Mouse (Mus musculus): ENCODE measurements around the gene Rpain. TPM values are rescaled to one million over a fixed set of nuclear protein-coding genes. Genes with fewer than 3 reads are reported as not detected.
A peak's percentile ranks its signal among the peaks of the same experiment; 100 is the strongest.

Rpain gene
- polyA plus RNA-seq, 3 experiments from 2014 or later = 60.7 to 75.8 (median 72.5) TPM

DNA sequence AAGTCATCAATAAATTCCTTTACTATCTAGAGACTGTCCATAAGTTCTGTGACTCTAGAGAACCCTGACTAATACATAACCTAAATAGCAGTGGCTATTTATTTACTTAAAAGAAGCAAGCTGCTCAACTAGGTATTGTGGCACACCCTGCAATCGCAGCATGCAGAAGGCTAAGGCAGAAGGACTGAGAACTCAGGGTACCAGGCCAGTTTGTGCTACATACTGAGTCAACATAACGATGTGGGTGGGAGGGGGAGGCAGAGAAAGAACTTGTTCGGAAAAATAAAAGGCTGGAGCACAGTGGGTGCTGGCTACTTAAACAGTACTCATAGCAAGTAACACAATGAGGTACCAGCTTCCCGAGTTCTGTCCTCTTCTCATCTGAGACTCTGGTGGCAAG lies 31.2 kb downstream of the Rpain start:
- no peak for ATAC-seq

- peak; percentile 39 for ATAC-seq
These were observed 33.8 kb downstream of the Rpain start for GRCm38 (mm10) chr11:71003611-71004315.

DNA sequence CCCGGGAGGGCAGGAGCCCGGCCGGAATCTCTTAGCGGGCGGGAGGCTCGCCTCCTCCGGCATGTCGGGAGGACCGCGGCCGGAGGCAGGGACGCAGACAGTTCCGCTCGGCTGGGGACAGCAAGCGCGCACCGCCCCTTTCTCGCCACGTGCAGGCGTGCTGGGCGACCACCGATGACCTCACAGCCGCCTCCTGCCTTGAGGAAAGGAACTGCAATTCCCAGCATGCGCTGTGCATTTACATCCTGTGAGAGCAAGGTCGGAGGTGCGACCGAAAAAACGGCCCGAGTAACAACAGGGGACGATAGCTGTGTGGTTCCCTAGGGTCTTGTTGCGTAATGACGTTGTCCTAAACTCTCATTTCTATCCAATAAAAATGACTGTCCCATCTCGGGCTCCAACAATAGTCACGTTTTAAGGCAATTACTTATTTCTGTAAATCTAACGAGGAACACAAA lies 34.3 kb downstream of the Rpain start, which contains the start of gene Dhx33:
Dhx33 (minus strand) TSS at position 122 of the 458 bp plus-strand sequence.
- ATAC-seq = peak; percentile 94

DNA sequence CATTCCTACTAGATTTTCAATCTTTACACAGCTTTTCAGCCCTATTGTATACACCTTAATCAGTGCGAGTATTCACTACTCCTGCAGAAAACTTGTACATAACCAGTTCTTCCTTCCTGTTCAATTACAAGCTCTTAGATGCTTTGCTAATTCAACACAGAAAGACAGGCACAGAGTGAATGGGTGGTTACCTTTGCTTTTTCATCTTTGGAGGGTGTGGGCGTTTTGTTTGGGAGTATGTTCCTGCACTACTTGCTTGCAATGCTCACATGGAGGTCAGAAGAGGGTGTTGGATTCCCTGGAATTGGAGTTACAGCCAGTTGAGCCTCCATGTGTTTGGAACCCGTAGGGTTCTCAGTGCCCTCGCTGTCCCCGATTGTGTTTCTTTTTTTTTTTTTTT lies 35.0 kb downstream of the Rpain start:
- ATAC-seq = no peak

GRCm38 (mm10) chr11:71007026-71007425 lies 37.0 kb downstream of the Rpain start:
- no peak for ATAC-seq

- ATAC-seq = no peak
These were observed 37.8 kb downstream of the Rpain start for GRCm38 (mm10) chr11:71007831-71008230.

GRCm38 (mm10) chr11:71008321-71008720 lies 38.3 kb downstream of the Rpain start:
- ATAC-seq = no peak

DNA sequence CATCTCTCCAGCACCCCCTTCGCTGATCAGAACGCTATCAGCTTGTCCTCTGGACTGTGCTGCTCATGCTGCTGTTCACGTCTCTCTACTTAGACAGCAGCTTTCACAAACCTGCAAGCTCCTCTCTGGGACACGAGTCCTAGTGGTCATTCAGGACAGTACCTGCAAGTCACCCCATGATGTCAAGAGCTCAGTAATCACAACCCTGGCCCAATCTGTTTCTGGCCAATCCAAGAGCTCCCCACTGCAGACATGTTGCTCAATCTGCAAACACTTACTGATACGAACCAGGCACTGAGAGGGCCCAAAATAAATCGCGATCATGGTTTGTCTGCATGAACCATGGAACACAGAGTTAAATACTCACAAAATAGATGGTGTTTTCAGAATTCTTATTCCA lies 42.7 kb downstream of the Rpain start:
- no peak for ATAC-seq

DNA sequence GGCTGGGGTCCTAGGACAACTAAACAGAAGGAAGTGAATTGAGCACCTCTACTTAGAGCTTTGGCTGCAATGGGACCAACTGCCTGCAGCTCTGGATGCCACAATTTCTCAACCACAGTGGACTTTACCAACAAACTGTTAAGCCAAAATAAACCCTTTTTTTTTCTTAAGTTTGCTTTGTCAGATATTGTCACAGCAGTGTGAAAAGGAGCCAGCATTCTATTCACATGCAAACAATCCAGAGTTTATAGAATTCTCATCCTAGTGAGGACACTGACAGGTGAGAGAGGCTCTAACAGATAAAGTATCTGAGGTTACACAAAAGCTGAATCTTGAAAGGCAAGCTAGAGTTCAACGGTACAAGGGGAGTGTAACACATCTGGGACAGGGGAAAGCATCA lies 47.0 kb downstream of the Rpain start:
- no peak for ATAC-seq

DNA sequence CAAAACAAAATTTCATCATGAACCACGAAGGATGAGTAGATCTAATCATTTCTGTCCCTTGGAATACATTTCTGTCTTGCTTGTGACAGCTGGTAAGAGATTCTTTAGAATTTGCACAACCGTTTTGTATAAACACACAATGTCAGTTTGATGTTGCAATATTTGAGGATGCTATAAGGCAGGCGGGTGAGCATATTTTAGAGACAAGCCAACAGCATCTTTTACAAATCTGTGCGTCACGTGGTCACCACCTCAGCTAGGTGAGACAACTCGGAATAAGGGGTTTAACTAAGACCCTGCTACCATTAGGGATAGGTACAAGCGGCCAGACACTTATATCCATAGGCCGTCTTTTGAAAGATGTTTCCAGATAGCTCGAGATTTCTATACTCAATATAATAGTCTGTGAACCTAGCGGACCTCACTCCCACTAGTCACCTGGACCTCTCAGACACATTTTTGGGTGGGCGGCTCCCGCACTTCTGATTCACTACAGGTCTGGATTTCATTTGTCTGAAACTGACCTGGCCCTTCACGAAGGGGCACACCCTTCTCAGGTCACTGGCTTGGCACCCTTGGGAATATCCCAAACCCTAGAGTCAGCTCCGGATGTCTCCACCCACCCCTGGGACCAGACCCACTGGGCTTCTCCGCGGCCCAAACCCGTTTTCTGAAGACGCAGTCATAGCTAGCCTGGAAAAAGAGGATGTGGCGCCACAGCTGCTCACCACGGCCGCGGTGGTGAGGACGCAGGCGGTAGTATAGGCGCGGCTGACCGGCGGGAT lies 48.6 kb downstream of the Rpain start:
- ATAC-seq = peak; percentile 2

DNA sequence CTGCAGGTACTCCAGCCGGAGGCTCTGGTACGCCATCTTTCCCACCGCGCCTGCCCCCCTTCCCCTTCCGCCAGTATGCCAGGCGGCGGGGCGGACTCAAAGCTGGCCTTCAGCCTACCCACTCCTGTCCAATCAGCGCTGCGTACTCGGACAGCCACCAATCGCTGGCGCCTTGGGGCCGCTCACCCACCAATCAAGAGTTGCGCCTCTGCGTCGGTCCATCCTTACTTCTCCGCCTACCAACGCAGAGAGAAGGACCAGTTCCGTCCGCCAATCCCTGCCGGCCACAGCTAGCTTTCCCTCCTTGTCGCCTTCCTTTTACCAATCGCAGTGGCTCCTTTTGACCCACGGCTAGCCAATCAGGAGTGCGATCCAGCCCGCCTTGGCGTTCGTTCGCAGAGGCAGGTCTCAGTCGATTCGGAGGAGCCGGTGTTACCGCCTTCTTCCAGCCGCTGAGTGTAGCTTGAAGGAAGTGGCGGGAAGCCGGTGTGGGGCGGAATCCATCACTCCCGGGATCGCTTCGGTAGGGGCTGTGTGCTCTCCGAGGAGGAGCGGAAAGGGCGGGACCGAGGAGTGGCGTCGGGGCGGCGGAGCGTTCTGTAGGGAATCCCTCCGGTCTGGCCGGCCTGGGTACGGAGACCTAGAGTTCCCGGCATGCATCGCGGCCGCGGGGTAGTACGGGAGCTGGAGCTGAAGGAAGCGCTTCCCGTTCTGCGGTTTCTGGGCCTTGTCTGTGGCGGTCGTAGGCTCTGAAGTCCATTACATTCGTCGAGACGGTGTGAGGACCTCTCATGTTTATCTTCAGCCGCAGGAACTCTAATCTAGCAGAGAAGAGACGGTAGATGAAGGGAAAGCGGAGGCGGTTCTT lies 49.4 kb downstream of the Rpain start, which contains the start of the genes Mis12 and Derl2:
Mis12 (plus strand) TSS at position 411 of the 868 bp plus-strand sequence.
Derl2 (minus strand) TSS at position 641 of the 868 bp plus-strand sequence.
- ATAC-seq = peak; percentile 97

Other genes with a start within 250 kb of the Rpain start
- 1 to 10 TPM; 3.4 to 5.8 (median 4.6) TPM for gene Zfp3, start 206.0 kb upstream of the Rpain start, polyA plus RNA-seq (2017; shearing (Covaris generic))
- 1 to 10 TPM in 1 of 3 experiments, under 1 TPM in 1, not detected in 1; 0.67 to 1.1 TPM for gene Scimp, start 157.6 kb upstream of the Rpain start, polyA plus RNA-seq (2017; shearing (Covaris generic))
- gene Rabep1, start 125.4 kb upstream of the Rpain start, polyA plus RNA-seq (2017; shearing (Covaris generic)) = 10 to 100 TPM in 2 of 3 experiments, 1 to 10 TPM in 1; 9.9 to 13.0 (median 11.4) TPM
- gene Nup88, start 240 bp upstream of the Rpain start, polyA plus RNA-seq (2017; shearing (Covaris generic)) = 10 to 100 TPM; 68.9 to 98.8 (median 83.6) TPM
- 10 to 100 TPM; 12.6 to 27.5 (median 15.5) TPM for gene C1qbp, start 12.8 kb downstream of the Rpain start, polyA plus RNA-seq (2017; shearing (Covaris generic))
- 1 to 10 TPM; 4.8 to 6.8 (median 6.2) TPM for gene Dhx33, start 34.2 kb downstream of the Rpain start, polyA plus RNA-seq (2017; shearing (Covaris generic))
- 10 to 100 TPM; 16.3 to 21.6 (median 20.3) TPM for gene Mis12, start 49.4 kb downstream of the Rpain start, polyA plus RNA-seq (2017; shearing (Covaris generic))
- 100 to 1,000 TPM; 114 to 184 (median 122) TPM for gene Derl2, start 49.6 kb downstream of the Rpain start, polyA plus RNA-seq (2017; shearing (Covaris generic))
- gene 6330403K07Rik, start 63.3 kb downstream of the Rpain start, polyA plus RNA-seq (2017; shearing (Covaris generic)) = 10 to 100 TPM; 10.7 to 20.4 (median 17.8) TPM
- 1 to 10 TPM in 1 of 3 experiments, under 1 TPM in 2; 0.38 to 1.7 (median 0.64) TPM for gene Nlrp1a, start 174.5 kb downstream of the Rpain start, polyA plus RNA-seq (2017; shearing (Covaris generic))

Data from inflammation-experienced regulatory T-cells, adult 6 months (primary cell).